Mouse (Mus musculus) erythroblast, embryonic 14.5 days (primary cell): ENCODE data around the gene Ctbp1. TPM values are rescaled to one million over a fixed set of nuclear protein-coding genes. Genes with fewer than 3 reads are reported as not detected.

Experiments
- H3K27me3 ChIP-seq: 2 replicates; pipeline ENCODE4 v1.6.1; 2012; ENCODE audit warnings: inconsistent platforms; ENCODE audit not compliant: control insufficient read depth
- H3K36me3 ChIP-seq: 2 replicates; pipeline ENCODE4 v1.6.1; 2012; ENCODE audit warnings: mild to moderate bottlenecking, inconsistent platforms; ENCODE audit not compliant: control insufficient read depth
- H3K4me1 ChIP-seq: 2 replicates; pipeline ENCODE4 v1.6.1; 2012; ENCODE audit warnings: inconsistent platforms; ENCODE audit not compliant: control insufficient read depth
- H3K4me3 ChIP-seq: replicated peaks from 2 replicates; pipeline ENCODE3; 2012; ENCODE audit warnings: moderate library complexity, mild to moderate bottlenecking, inconsistent platforms
- H3K9me3 ChIP-seq: 2 replicates; pipeline ENCODE4 v1.6.1; 2012; ENCODE audit warnings: low read length, inconsistent platforms, mixed read lengths; ENCODE audit not compliant: control insufficient read depth
- GATA1 ChIP-seq: IDR thresholded peaks from 2 replicates; pipeline ENCODE4 v1.6.1; 2012; ENCODE audit warnings: low read length, inconsistent platforms, mixed read lengths
- TAL1 ChIP-seq: IDR thresholded peaks from 3 replicates; pipeline ENCODE4 v1.6.1; 2012; ENCODE audit warnings: low read length, inconsistent platforms, mixed read lengths
- polyA plus RNA-seq: library from polyadenylated mRNA; stranded (reverse); fragments of >175 nt; gene quantifications from 2 replicates; pipeline ENCODE4 v1.2.3, GENCODE M21; 2012

The Ctbp1 gene
- polyA plus RNA-seq, 1 experiment, result 68.6 TPM

GRCm38 (mm10) chr5:33204284-33204683 lies 70.5 kb downstream of the Ctbp1 start:
- H3K4me3 ChIP-seq, result no peak overlapping the region
- H3K27me3 ChIP-seq, result peaks cover 2% of the 10 kb centered on the region; the same call in 1 of the 2 replicates
- H3K36me3 ChIP-seq, result no peaks in the 10 kb centered on the region
- H3K9me3 ChIP-seq, result no peaks in the 10 kb centered on the region
- TF ChIP-seq TAL1, result no peak
- TF ChIP-seq GATA1, result no peak
- H3K4me1 ChIP-seq, result peaks cover 43% of the 10 kb centered on the region

- Histone ChIP-seq H3K4me1 (peaks cover 39% of the 10 kb centered on the region), H3K4me3 (peak overlapping the region; percentile 19), H3K9me3 (no peaks in the 10 kb centered on the region), H3K36me3 (no peaks in the 10 kb centered on the region), H3K27me3 (peaks cover 2% of the 10 kb centered on the region; the same call in 1 of the 2 replicates)
- no peak for TF ChIP-seq TAL1
- no peak for TF ChIP-seq GATA1
Observed at GRCm38 (mm10) chr5:33203691-33204242, 71.0 kb downstream of the Ctbp1 start.

DNA sequence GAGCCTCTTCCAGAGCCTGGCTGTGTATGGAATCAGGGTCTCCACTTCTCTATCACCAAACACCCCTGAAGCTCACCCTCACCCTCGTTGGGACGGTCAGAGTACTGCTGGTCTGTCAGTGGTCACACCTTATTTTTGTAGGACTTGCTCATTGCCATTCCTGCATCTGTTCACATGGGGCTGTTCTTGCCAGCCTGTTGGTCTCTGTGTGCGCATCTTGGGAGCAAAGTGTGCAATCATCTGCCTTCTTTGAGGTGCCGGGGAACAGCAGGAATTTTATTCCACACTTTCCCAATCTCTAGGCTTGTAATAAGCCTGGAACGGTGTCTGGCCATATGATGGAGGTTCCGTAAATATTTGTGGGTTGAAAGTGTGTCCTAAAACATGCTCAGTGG lies 71.6 kb downstream of the Ctbp1 start:
- H3K27me3 ChIP-seq, result peaks cover 2% of the 10 kb centered on the region; the same call in 1 of the 2 replicates
- H3K36me3 ChIP-seq, result no peaks in the 10 kb centered on the region
- H3K4me3 ChIP-seq, result no peak overlapping the region
- TF ChIP-seq TAL1, result no peak
- no peak for TF ChIP-seq GATA1
- H3K9me3 ChIP-seq, result no peaks in the 10 kb centered on the region
- H3K4me1 ChIP-seq, result peaks cover 35% of the 10 kb centered on the region

DNA sequence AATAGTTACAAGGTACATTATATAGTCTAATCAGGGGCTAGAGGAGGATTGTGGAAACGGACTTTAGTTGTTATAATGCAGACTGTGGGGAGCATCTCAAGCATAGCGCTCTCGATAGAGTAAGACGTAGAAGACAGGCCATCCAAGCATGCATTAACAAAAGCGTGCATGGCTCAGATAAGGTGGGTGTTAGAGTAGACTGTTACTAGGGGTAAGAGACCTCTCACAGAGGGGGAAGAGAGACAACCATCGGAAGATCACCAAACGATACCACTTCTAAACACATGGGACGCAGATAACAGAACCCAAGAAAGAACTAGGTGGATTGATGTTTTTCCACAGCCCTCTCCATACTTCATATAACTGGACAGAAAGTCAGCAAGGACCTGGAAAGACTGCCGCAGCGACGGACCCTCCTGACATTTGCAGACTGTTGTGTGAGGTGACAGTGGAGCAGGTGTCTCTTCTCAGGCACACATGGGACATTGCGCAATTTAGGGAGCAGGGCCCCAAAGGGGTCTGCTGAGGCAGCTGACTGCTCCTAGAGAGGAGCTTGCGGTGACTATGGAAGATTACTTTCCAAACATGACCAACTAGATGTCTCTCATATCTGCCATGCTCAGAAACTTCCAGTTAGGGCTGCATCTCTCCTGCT lies 72.2 kb downstream of the Ctbp1 start:
- Histone ChIP-seq H3K36me3 (no peaks in the 10 kb centered on the region), H3K4me3 (no peak overlapping the region), H3K4me1 (peaks cover 35% of the 10 kb centered on the region), H3K9me3 (no peaks in the 10 kb centered on the region), H3K27me3 (peaks cover 2% of the 10 kb centered on the region; the same call in 1 of the 2 replicates)
- TF ChIP-seq GATA1 (no peak), TAL1 (no peak)

- TF ChIP-seq TAL1 (no peak), GATA1 (no peak)
- Histone ChIP-seq H3K4me1 (peaks cover 28% of the 10 kb centered on the region), H3K27me3 (peaks cover 2% of the 10 kb centered on the region; the same call in 1 of the 2 replicates), H3K4me3 (no peak overlapping the region), H3K36me3 (no peaks in the 10 kb centered on the region), H3K9me3 (no peaks in the 10 kb centered on the region)
Observed at GRCm38 (mm10) chr5:33201697-33202096, 73.1 kb downstream of the Ctbp1 start.

GRCm38 (mm10) chr5:33200071-33200470 lies 74.7 kb downstream of the Ctbp1 start:
- Histone ChIP-seq H3K9me3 (no peaks in the 10 kb centered on the region), H3K36me3 (no peaks in the 10 kb centered on the region), H3K4me3 (no peak overlapping the region), H3K27me3 (peaks cover 2% of the 10 kb centered on the region; the same call in 1 of the 2 replicates), H3K4me1 (peaks cover 17% of the 10 kb centered on the region)
- TF ChIP-seq GATA1 (no peak), TAL1 (no peak)

Other genes starting within 250 kb of the Ctbp1 start
- not detected in 2 replicates for gene Slc5a1, start 170.8 kb downstream of the Ctbp1 start, polyA plus RNA-seq
- 0.05 and 0.15 TPM in 2 replicates for gene Spon2, start 56.5 kb downstream of the Ctbp1 start, polyA plus RNA-seq
- 8.4 and 8.7 TPM in 2 replicates for gene Maea, start 60.5 kb upstream of the Ctbp1 start, polyA plus RNA-seq
- gene Uvssa, start 103.6 kb upstream of the Ctbp1 start, polyA plus RNA-seq, result 0.09 and 0.12 TPM in 2 replicates
- gene Nkx1-1, start 159.0 kb upstream of the Ctbp1 start, polyA plus RNA-seq, result not detected in 2 replicates